Mouse (Mus musculus) CH12F3 (cell line): ENCODE results near the gene Ggnbp2.

Experiments used
- in situ Hi-C: fragments of 300-500 bp; cut with MboI; formaldehyde crosslinking; loops from 2 replicates; pipeline ENCODE4 v1.14.3; 2020; ENCODE audit warnings: low sequenced_read_pairs

Gene Ggnbp2

DNA sequence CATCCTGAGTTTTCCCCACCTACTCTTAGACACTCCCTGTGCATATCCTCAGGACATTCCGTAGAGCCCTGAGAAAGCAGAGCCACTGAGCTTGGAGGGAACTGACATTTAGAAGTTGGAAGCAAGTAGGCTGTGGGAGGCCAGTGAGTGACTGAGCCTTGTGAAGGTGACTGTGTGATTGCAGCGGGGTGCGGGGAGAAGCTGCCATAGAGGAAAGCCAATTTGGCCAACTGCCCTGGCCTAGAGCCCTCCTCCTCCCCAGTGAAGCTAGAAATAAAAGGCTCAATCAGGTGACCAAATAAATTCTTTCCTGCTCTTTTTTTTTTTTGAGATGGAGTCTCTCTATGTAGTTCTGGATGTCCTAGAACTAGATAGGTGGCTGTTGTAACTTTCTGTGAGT is 44.4 kb downstream of the Ggnbp2 start:
- in situ Hi-C loops = no loop called here

DNA sequence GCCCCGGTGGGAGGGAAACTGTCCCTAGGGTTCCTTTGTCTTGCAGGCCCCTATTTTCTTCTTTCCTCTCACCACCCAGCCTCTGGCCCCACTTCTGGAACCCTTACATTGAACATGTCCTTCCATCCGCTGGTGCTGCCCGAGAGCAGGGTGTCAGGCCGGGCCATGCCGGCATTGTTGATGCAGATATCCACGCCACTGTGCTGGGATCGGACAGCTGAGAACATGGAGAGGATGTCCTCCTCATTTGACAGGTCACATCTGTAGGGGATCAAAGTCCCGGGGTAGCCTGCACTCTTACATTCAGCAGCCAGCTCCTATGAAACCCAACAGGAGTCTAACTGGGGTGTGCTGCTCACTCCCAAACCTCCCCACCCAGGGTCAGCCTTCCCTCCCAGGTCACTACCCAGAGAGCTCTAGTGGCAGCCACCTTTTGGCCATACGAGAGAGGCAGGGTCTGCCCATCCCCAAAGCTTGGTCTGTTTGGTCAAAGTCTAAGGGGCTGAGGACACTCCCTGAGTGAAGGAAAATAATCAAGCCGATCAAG is 45.3 kb downstream of the Ggnbp2 start:
- in situ Hi-C loops = no loop called here

DNA sequence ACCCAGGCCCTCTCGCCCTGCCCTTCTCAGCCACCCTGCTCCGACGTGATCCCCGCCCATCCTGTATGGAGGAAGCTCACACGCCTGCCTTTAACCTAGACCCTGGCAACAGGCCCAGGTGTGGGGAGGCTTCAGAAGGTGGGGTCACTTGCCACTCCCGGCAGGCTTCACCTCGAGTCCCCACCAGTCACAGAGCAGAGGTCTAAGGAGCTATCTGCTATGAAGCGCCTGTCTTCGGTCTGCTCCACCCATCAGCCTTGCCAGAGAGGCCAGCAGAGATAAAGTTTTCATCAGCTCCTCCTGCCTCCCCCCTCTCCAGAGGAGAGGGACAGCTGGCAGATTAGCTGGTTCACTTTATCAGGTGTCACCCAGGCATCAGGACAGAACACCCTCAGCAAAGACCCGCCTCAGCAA is 47.1 kb downstream of the Ggnbp2 start:
- in situ Hi-C loops = loop anchor here (25.0 kb wide), 1 partner anchor 561 kb away; no protein-coding TSS in a partner anchor

DNA sequence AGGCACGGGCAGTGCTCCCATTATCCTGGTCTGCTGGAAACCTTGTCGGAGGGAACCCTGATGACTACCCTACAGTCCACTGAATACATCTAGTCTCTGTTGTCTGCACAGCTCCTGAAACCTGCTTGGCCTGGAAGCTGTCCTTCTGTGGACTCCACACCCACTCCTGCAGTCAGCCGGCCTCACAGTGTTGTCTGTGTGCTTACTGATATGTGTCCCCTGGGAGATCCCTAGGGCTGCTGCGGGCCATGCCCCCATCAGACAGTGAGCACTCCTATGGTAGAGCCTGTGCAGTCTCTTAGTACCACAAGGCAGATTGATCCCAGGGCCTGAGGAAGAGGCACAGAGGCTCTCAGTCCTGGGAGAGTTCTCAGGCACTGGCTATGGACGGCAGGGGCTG is 48.1 kb downstream of the Ggnbp2 start:
- in situ Hi-C loops = loop anchor here (25.0 kb wide), 1 partner anchor 560 kb away; no protein-coding TSS in a partner anchor

DNA sequence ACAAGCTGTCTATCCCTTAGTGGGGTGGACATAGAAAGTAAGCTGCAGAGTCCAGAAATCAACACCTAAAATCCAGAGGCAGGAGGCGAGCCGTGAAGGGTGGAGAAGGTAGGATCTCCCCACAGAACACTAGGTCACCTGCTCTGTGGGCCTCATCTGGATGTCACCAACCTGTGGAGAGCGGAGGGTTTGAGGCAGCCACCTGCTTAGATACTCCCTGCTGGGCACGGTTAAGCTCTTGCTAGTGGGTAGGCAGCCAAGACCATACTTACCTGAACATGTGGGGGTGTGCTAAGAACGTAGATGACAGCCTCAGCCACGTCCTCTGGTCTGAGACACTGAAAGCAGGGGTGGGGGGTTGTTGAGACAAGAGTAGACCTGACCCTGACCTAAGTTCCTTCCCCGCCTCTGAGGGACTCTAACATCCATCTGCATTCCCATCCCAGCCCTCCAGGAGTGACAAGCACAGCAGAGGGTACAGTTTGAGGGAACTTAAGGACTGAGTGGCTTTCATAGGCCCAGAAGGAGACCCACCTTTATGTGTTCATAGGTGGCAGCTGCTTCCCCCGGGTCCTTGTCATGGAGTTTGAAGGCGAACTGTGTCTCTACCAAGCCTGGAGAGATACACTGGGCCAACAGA is 49.4 kb downstream of the Ggnbp2 start:
- in situ Hi-C loops = loop anchor here (25.0 kb wide), 1 partner anchor 559 kb away; no protein-coding TSS in a partner anchor

DNA sequence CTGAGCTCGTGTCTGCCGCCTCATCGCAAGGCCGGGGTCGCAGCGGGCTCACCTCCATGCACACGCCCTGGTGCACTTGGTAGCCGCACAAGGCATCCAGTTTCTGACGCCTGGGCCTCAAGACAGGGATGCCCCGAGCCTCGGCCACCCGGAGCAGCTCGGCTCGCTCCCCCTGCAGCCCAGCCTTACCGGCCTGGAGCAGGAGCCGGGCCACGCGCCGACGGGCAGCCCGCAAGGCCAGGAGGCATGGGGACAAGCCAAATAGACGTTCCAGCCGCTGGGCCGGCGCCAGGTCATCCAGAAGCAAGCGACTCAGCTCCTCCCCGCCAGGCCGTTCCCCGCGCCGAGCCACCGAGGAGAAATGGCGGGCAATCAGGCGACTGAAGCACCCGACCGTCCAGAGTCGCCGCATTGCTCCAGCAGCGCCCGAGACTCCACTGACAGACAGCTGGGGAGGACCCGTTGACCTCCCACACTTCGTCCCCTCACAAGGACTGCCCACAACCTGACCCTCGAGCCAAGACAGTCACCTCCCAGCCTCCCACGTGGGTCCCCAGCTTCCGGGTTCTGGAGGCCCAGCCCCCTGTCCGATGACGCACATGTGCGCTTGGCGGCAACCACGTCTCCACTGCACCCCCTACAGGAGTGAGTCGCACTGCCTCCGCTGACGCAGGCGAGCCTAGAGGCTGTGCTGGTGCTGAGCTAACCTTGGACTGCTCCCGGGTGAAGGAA is 51.5 kb downstream of the Ggnbp2 start, which contains the start of gene Mrm1:
Gene Mrm1 (minus strand): TSS at position 555 of the 732 bp plus-strand sequence.
- in situ Hi-C loops = loop anchor here (25.0 kb wide), 1 partner anchor 557 kb away; no protein-coding TSS in a partner anchor

DNA sequence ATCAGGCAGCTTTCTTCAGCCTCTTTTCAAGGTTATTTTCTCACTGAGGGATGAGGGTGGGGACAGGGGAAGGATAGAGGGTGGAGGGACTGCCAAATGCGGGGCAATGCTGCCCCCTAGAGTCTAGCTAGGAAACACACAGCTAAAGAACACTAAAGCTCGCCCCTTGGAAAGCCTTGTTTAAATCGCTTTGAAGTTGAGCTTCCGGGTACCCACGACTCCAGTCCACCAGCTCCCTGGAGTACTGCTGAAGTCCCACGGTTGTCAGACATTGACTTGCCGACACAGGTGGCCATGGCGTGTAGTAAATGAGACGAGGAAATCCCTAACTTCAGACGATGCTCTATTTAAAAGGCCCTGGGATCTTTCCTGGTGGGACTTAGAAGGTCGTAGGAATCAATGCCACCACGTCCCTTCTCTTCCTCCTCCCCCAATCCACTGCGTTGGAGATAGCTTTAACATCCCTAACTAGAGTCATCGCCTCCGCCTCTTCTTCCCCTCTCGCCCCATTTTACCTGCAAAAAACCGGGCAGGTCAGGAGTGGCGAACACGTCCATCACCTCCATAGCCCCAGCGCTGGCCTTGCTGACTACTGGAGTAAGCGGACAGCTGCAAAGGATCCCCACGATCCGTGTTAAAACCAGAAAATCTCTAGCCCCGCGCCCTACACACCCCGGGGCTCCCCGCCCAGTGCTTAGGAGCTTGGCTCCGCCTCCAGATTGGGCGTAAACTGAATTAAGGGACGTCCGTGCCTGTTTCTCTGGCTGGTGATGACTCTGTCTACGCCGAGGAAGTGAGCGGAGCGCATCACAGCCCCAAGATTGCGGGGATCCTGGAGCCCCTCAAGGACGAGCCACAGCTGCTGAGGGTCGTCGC is 52.3 kb downstream of the Ggnbp2 start:
- in situ Hi-C loops = loop anchor here (25.0 kb wide), 1 partner anchor 556 kb away; no protein-coding TSS in a partner anchor

DNA sequence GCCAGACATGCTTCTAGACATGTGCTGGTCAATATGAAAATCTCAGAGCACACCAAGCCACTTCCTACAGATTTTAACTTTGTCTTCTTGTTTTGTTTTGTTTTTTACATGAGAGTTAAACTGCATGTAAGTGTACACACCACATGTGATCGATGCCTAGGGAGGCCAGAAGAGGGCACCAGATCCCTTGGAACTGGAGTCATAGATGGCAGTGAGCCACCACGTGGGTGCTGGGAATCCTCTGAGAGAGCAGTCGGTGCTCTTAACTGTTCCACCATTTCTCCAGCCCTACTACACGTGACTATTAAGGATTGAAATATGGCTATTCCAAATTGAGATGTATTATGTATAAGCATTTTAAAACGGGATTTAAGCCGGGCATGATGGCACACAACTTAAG is 53.3 kb downstream of the Ggnbp2 start:
- in situ Hi-C loops = loop anchor here (25.0 kb wide), 1 partner anchor 555 kb away; no protein-coding TSS in a partner anchor

DNA sequence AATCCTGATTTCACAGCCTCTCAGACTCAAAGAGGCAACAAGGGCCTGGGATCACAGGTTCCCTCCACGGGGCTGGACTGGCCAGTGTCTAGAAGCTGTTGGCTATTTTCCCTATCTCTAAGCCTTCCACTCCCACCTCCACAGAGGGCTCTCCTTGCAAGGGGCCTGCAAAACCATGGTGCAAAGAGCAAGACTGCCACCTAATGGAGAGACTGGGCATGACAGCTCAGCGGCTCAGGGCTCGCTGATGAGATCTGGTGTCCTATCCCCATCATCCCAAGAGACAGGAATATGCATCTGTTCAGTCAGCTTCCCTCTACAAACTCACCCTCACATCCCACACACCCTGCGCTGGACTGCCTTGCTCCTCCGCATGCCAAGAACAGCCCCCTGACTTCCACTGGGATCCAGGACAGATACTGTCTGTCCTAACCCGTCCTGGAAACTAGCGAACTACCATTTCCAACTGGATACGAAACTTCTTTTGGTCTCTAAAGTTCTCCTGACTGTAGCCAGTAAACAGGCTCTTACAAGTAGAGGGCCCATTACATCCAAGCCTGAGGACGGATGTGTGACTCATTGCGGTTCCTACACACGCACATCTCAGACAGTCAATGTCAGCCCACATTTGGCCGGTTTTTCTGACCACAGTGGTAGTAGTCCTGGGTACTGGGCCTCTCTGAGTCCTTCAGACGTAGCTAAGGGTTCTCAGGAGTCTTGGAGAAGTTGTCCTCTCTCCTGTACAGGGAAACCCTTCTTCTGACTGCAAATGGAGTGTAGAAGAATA is 56.7 kb downstream of the Ggnbp2 start:
- in situ Hi-C loops = loop anchor here (25.0 kb wide), 1 partner anchor 552 kb away; no protein-coding TSS in a partner anchor

DNA sequence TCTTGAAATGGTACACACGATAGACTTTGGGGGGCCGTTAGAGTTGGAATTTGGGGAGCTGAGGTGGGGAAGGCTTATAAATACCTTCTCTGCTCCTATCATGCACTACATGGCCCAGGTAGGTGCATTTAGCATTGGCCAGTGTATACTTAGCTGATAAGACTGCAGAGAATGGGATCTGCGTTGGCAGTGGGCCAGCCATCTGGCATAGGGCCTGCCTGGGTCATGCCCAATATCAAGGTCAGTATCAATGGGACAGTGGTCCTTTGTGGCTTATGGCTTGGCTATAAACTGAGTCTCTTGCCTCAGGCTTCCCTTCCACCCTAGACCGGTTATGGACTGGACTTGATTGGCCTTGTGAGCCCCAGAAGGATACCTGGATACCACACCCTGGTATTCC is 66.2 kb downstream of the Ggnbp2 start:
- in situ Hi-C loops = loop anchor here (25.0 kb wide), 1 partner anchor 542 kb away; no protein-coding TSS in a partner anchor

DNA sequence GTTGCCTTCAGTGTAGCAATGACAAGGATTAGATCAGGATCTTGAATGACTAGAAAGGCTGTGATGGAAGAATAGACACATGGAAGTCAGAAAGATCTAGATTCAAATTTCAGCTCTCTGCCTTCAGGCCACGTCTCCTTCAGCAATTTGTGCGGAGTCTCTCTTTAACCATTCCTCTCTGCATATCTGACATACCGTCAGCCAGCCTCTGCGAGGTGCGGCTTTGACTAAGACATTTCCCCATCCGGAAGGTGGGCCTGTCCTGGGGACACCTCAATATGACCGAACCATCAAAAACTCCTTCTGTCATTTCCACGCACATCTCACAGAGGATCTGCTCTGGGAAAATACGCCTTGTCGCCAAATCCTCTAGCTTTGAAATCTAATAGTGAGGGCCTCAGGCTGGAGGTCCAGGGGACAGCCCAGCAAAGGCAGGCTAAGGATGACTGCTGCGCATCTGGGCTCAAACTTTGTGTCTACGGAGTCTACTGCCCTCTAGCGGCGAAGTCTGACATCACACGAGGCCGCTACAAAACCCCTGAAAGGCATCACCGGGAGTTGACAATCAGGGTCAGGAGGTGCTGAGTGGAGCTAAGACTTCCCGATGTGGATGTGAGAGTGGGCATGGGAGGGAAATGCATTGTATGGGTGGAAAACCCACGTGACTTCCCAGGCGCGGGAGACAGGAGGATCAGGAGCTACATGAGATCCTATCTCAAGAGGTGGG is 72.8 kb downstream of the Ggnbp2 start:
- in situ Hi-C loops = loop anchor here (10.0 kb wide), 1 partner anchor 373 kb away; no protein-coding TSS in a partner anchor

DNA sequence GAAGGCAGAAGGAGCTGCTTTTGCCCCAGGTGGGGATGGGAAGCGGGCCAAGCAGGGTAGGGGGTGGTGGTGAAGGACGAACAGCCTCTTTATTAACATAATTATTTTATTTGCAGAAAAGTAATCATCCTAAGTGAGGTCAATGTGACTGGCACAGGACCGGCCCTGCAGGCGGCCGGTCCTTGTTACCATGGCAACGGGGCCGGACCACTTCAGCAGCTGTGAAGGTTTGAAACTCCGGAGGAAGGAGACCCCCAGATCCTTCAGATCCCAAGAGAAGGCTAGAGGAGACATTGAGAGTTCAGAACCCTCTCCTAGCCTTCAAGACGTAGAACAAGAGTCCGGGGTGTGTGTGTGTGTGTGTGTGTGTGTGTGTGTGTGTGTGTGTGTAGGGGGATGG is 73.6 kb downstream of the Ggnbp2 start:
- in situ Hi-C loops = loop anchor here (10.0 kb wide), 1 partner anchor 372 kb away; no protein-coding TSS in a partner anchor

DNA sequence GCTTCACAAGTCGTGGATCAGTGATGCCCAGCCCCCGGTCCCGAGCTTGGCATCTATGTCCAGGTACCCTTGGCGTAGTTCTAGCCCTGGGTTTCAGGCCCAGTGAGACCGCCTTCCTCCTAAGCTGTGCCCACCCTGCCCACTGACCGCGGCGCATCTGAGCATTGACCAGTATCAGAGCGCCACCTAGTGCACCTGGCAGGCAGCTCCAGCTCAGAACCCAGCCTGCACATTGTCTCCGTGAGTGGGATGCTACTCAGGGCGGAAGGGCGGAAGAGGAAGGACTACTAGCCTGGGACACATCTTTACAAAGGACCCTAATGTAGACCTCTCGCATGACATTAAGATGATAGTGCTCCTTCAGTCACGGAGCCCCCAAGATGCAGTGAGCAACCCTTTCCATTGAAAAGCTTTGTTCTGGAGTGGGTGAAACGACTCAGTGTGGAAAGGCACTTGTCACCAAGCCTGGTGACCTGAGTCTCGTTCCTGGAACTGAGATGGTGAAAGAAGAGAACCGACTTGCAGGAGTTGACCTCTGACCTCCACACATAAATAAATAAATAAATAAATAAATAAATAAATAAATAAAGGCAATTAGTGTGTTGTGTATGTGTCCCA is 76.0 kb downstream of the Ggnbp2 start:
- in situ Hi-C loops = loop anchor here (10.0 kb wide), 1 partner anchor 370 kb away; no protein-coding TSS in a partner anchor

DNA sequence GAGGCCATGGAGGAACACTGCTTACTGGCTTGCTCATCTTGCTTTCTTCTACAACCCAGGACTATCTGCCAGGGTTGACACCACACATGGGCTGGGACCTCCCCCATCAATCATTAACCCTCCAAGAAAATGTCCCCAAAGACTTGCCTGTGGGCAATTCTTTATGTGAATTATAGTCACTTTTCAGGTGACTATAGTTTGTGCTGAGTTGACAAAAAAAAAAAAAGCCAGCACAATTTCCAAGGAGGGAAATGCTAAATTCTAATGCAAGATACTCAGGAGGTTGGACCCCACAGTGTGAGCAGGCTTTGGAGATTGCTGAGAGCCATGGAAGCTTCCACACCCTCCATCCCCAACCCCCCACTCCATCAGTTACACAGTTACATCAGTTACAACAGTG is 77.1 kb downstream of the Ggnbp2 start:
- in situ Hi-C loops = loop anchor here (10.0 kb wide), 1 partner anchor 369 kb away; no protein-coding TSS in a partner anchor

DNA sequence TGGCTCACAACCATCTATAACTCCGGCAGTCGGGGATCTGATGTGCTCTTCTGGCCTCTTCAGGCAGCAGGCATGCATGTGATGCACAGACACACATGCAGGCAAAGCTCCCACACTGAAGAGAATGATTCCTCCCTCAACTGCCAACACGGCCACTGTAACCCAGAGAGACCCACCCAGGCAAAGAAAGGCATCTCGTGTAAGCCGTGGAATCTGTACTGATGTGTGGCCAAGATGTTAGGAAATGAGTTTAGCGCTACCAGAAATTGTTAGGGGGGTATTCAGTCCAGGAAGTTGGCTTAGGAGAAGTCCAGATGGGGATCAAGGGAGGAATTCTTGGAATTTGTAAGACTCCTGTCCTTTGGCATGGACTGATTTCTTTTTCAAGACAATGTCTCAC is 80.2 kb downstream of the Ggnbp2 start:
- in situ Hi-C loops = loop anchor here (10.0 kb wide), 1 partner anchor 366 kb away; no protein-coding TSS in a partner anchor
